Mouse (Mus musculus): ENCODE measurements around the gene Mak. TPM values are rescaled to one million over a fixed set of nuclear protein-coding genes. Genes with fewer than 3 reads are reported as not detected.
"Not testable (repeated sequence)": the region's sequence is repeated elsewhere in the genome, so short reads cannot be mapped to it uniquely, and the experiment has no call there.

Mak gene
- polyA plus RNA-seq, 1 experiment from 2014 or later: 1.2 TPM

DNA sequence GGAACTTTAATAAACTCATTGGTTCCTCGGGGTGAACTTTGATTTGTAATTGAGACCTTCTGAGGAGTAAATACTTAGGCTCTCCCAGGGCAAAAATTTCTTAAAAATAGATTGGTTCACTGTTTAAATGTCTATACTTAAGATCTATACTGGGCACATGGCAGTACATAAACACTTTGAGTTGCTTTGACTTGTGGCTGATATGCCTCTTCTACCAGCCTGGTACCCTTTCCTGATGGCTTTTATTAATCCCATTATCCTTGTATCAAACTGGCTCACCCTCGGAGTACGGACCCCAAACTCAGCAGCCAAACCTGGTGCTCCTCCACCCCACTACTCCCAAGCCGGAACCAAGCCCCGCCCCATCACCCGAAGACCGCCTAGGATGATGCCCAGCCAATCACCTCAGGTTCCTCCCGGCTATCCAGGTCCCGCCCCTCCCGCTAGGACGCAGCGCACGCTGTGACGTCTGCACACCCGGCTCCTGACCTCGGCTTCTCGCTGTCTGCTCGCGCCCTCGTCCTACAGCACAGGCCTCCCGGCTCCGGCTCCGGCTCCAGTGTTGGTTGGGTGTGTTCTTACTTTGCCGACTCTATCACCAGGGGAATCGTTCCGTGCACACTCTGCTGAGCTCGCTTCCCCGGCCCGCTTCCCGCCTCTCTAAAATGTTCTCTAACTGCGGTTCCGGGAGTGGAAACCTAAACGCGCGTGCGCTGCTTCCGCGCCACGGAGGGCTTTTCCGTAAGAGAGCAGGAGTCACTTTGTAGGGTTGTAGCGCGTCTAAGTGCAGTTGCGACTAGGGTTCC lies 63.5 kb downstream of the Mak start, which contains the start of gene Tmem14c:
Gene Tmem14c (plus strand): TSS at position 464 of the 806 bp plus-strand sequence.
- Histone ChIP-seq H3K27ac (ENCODE audit: low read depth, low read length) (peak within 1 kb of the TSS; percentile 94), H3K36me3 (ENCODE audit: control insufficient read depth, insufficient read depth, low read length) (peaks cover 44% of the 10 kb centered on the region), H3K9ac (ENCODE audit: low read depth, low read length) (peak within 1 kb of the TSS; percentile 75), H3K9me3 (ENCODE audit: control insufficient read depth, low read length) (no peaks in the 10 kb centered on the region), H3K27me3 (ENCODE audit: control insufficient read depth, insufficient read depth, low read length) (no peaks in the 10 kb centered on the region), H3K4me3 (ENCODE audit: low read length) (peak within 1 kb of the TSS; percentile 69), H3K4me2 (replicated peaks; ENCODE audit: low read depth, low read length) (peak within 1 kb of the TSS; percentile 78), H3K4me1 (ENCODE audit: control insufficient read depth, insufficient read depth, low read length) (peaks cover 9% of the 10 kb centered on the region)
- under 1% methylated on average over 43 of the region's 43 CpGs for WGBS
- peak; percentile 99 for ATAC-seq (ENCODE audit: low FRiP score, low TSS enrichment)

DNA sequence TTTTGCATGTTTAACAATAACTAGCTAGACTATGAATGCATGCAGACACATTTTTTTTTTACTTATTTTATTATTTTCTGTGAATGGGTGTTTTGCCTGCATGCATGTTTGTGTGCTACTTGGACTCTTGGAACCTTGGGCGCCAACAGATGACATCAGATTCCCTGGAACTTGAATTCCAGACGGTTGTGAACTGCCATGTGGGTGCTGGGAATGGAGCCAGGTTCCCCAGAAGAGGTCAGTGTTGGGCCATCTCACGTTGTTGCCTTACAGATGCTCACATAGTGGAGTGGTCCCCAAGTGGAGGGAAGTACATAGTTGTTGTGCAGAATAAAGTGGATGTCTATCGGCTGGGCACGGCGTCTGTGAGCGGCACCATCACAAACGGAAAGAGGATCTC lies 70.6 kb downstream of the Mak start:
- Histone ChIP-seq H3K27ac (ENCODE audit: low read depth, low read length) (no peak overlapping the region), H3K36me3 (ENCODE audit: control insufficient read depth, insufficient read depth, low read length) (peaks cover 87% of the 10 kb centered on the region), H3K4me1 (ENCODE audit: control insufficient read depth, insufficient read depth, low read length) (no peaks in the 10 kb centered on the region), H3K9me3 (ENCODE audit: control insufficient read depth, low read length) (no peaks in the 10 kb centered on the region), H3K4me3 (ENCODE audit: low read length) (no peak overlapping the region), H3K4me2 (replicated peaks; ENCODE audit: low read depth, low read length) (no peak overlapping the region), H3K9ac (ENCODE audit: low read depth, low read length) (no peak overlapping the region), H3K27me3 (ENCODE audit: control insufficient read depth, insufficient read depth, low read length) (no peaks in the 10 kb centered on the region)
- ATAC-seq (ENCODE audit: low FRiP score, low TSS enrichment): no peak
- 85% methylated on average over 8 of the region's 8 CpGs for whole genome bisulfite sequencing

DNA sequence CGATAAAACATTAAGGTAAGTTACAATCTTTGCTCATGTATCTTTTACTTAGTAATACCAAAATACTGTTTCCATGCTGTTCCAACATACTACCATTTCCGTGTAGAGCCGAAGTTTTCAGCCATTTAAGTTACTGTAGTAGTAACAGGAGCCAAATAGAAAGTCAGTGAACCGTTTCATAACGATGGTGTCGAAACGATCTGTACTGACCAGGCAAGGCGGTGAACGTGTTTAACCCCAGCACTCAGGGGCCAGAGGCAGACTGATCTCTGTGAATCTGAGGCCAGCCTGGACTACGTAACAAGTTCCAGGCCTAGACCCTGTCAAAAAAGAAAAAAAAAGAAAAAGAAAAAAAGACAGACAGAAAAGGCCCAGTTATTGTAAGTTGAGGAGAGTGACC lies 71.2 kb downstream of the Mak start:
- Histone ChIP-seq H3K4me3 (ENCODE audit: low read length) (no peak overlapping the region), H3K9ac (ENCODE audit: low read depth, low read length) (no peak overlapping the region), H3K27ac (ENCODE audit: low read depth, low read length) (no peak overlapping the region), H3K36me3 (ENCODE audit: control insufficient read depth, insufficient read depth, low read length) (peaks cover 87% of the 10 kb centered on the region), H3K4me2 (replicated peaks; ENCODE audit: low read depth, low read length) (no peak overlapping the region), H3K4me1 (ENCODE audit: control insufficient read depth, insufficient read depth, low read length) (no peaks in the 10 kb centered on the region), H3K9me3 (ENCODE audit: control insufficient read depth, low read length) (no peaks in the 10 kb centered on the region), H3K27me3 (ENCODE audit: control insufficient read depth, insufficient read depth, low read length) (no peaks in the 10 kb centered on the region)
- 82% methylated on average over 10 of the region's 10 CpGs for WGBS
- no peak for ATAC-seq (ENCODE audit: low FRiP score, low TSS enrichment)

DNA sequence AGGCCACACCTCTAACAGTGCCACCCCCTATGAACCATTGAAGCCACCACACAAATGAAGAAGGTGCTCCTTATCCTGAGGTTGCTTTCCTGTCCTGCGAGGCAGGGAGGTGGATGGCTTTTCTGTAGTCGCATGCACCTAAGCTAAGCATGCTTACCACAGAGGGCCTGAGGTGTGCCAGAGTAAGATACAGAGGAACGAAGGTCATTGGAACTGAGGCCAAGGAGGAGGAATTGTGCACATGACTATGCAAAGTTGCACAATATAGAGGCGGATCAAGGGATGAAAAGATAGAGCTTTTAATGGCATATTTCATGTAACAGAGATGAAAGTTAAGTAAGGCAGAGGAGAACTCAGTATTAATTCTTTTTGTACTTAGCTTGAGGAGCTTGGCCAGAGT lies 73.3 kb downstream of the Mak start:
- H3K4me1 ChIP-seq (ENCODE audit: control insufficient read depth, insufficient read depth, low read length): peaks cover 5% of the 10 kb centered on the region
- no peak overlapping the region for H3K4me2 ChIP-seq (replicated peaks; ENCODE audit: low read depth, low read length)
- no peaks in the 10 kb centered on the region for H3K27me3 ChIP-seq (ENCODE audit: control insufficient read depth, insufficient read depth, low read length)
- no peak overlapping the region for H3K4me3 ChIP-seq (ENCODE audit: low read length)
- H3K9ac ChIP-seq (ENCODE audit: low read depth, low read length): no peak overlapping the region
- H3K27ac ChIP-seq (ENCODE audit: low read depth, low read length): no peak overlapping the region
- H3K9me3 ChIP-seq (ENCODE audit: control insufficient read depth, low read length): no peaks in the 10 kb centered on the region
- peaks cover 70% of the 10 kb centered on the region for H3K36me3 ChIP-seq (ENCODE audit: control insufficient read depth, insufficient read depth, low read length)
- WGBS: 93% methylated on average over 4 of the region's 4 CpGs
- ATAC-seq (ENCODE audit: low FRiP score, low TSS enrichment): no peak

DNA sequence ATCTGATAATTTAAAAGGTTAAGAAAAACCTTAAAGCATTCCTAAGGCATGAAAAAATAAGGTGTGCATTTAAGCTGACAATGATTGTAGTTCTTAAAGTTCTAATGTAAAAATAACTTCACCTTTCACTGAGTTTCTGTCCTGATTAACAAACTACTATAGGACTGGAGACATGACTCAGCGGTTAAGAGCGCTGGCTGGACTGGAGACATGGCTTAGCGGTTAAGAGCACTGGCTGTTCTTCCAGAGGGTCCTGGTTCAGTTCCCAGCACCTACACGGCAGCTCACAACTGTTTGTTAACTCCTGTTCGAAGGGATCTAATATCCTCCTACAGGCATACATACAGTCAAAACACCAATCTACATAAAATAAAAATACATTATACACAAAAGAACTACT lies 77.5 kb downstream of the Mak start:
- Histone ChIP-seq H3K4me2 (replicated peaks; ENCODE audit: low read depth, low read length) (peak overlapping the region; percentile 82), H3K4me1 (ENCODE audit: control insufficient read depth, insufficient read depth, low read length) (peaks cover 8% of the 10 kb centered on the region), H3K9me3 (ENCODE audit: control insufficient read depth, low read length) (no peaks in the 10 kb centered on the region), H3K27ac (ENCODE audit: low read depth, low read length) (no peak overlapping the region), H3K36me3 (ENCODE audit: control insufficient read depth, insufficient read depth, low read length) (peaks cover 27% of the 10 kb centered on the region), H3K4me3 (ENCODE audit: low read length) (peak overlapping the region; percentile 80), H3K9ac (ENCODE audit: low read depth, low read length) (peak overlapping the region; percentile 31; the same call in 1 of the 2 replicates), H3K27me3 (ENCODE audit: control insufficient read depth, insufficient read depth, low read length) (no peaks in the 10 kb centered on the region)
- ATAC-seq (ENCODE audit: low FRiP score, low TSS enrichment): no peak
- WGBS: 82% methylated on average over 5 of the region's 5 CpGs

DNA sequence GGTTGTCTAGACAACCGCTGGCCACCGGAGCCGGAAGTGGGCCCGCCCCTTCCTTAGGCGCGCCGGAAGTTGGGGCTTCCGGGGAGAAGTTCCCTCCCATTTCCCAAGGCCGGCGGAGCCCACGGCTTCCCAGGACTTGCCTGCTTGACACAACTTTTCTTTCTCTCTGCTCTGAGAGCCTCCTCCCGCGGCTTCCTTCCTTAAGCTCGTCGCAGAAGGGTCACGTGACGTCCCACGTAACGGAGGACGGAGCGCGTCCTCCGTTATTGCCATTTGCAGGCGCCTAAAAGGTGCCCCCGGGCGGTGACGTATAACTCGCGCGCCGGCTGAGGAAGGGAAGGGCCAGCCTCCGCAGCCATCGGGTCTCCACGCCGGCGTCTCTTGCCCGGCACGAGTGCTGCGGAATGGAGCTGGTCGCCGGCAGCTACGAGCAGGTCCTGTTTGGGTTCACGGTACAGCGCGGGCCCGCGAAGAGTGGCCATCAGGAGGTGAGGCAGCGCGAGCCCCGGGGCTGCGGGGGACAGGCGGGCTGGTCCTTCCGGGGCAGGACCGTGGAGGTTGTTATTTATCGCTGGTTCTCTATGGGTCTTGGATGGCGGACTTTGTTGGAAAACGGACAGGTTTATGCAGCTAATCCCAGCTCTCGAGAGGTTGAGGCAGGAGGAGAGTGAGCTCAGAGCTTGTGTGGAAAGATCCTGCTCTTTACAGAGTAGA lies 78.4 kb downstream of the Mak start, which contains the start of gene Pak1ip1:
Gene Pak1ip1 (plus strand): TSS at position 98 of the 714 bp plus-strand sequence.
- Histone ChIP-seq H3K36me3 (ENCODE audit: control insufficient read depth, insufficient read depth, low read length) (peaks cover 18% of the 10 kb centered on the region), H3K9ac (ENCODE audit: low read depth, low read length) (peak within 1 kb of the TSS; percentile 92), H3K9me3 (ENCODE audit: control insufficient read depth, low read length) (no peaks in the 10 kb centered on the region), H3K27me3 (ENCODE audit: control insufficient read depth, insufficient read depth, low read length) (no peaks in the 10 kb centered on the region), H3K4me1 (ENCODE audit: control insufficient read depth, insufficient read depth, low read length) (peaks cover 8% of the 10 kb centered on the region), H3K4me3 (ENCODE audit: low read length) (peak within 1 kb of the TSS; percentile 80), H3K4me2 (replicated peaks; ENCODE audit: low read depth, low read length) (peak within 1 kb of the TSS; percentile 82), H3K27ac (ENCODE audit: low read depth, low read length) (peak within 1 kb of the TSS; percentile 98)
- WGBS: under 1% methylated on average over 58 of the region's 58 CpGs
- peak; percentile 94 for ATAC-seq (ENCODE audit: low FRiP score, low TSS enrichment)

DNA sequence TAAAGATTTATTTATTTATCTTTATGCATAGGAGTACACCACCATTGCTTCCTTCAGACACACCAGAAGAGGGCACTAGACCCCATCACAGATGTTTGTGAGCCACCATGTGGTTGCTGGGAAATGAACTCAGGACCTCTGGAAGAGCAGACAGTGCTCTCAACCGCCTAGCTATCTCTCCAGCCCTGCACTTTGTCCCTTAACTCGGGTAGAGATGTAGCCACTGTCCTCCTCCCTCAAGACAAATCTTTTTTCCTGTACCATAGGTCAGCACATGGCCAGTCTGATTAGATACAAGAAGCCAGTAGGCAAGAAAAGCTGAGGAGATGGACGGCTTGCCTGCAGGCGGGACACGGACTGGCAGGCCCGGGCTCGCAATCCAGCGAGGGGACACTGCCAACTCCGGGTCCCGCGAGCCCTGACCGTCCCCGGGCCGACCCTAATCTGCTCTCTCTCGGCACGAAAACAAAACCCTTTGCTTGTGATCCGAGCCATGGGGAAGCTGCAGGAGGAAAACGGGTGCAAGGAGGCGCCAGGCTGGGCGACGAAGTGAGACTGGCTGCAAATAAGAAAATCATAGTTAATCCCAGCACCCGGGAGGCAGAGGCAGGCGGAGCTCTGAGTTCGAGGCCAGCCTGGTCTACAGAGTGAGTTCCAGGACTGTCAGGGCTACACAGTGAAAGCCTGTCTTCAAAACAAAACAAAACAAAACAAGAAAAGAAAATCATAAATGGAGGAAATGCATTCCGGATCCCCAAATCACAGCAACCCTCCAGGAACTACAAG lies 79.2 kb downstream of the Mak start:
- Histone ChIP-seq H3K36me3 (ENCODE audit: control insufficient read depth, insufficient read depth, low read length) (peaks cover 11% of the 10 kb centered on the region), H3K27ac (ENCODE audit: low read depth, low read length) (peak overlapping the region; percentile 98), H3K4me3 (ENCODE audit: low read length) (peak overlapping the region; percentile 80), H3K9ac (ENCODE audit: low read depth, low read length) (peak overlapping the region; percentile 92), H3K4me1 (ENCODE audit: control insufficient read depth, insufficient read depth, low read length) (peaks cover 8% of the 10 kb centered on the region), H3K9me3 (ENCODE audit: control insufficient read depth, low read length) (no peaks in the 10 kb centered on the region), H3K4me2 (replicated peaks; ENCODE audit: low read depth, low read length) (peak overlapping the region; percentile 82), H3K27me3 (ENCODE audit: control insufficient read depth, insufficient read depth, low read length) (no peaks in the 10 kb centered on the region)
- 1% methylated on average over 25 of the region's 25 CpGs for WGBS
- peak; percentile 68 for ATAC-seq (ENCODE audit: low FRiP score, low TSS enrichment)

DNA sequence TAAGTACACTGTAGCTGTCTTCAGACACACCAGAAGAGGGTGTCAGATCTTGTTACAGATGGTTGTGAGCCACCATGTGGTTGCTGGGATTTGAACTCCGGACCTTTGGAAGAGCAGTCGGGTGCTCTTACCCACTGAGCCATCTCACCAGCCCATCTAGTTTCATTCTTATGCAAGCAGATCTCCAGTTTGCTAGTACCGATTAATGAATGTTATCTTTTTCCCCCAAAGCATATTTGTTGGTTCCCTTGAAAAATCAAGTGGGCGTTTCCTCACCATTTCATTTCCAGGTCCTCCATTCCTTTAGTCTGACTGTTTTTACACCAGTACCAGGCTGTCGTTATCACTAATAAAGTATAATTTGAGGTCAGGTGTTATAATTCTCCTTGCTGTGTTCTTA lies 81.0 kb downstream of the Mak start:
- not testable (repeated sequence) for H3K4me1 ChIP-seq (ENCODE audit: control insufficient read depth, insufficient read depth, low read length); H3K36me3 ChIP-seq (ENCODE audit: control insufficient read depth, insufficient read depth, low read length); ATAC-seq (ENCODE audit: low FRiP score, low TSS enrichment); H3K4me2 ChIP-seq (replicated peaks; ENCODE audit: low read depth, low read length); H3K27me3 ChIP-seq (ENCODE audit: control insufficient read depth, insufficient read depth, low read length); H3K9me3 ChIP-seq (ENCODE audit: control insufficient read depth, low read length); H3K9ac ChIP-seq (ENCODE audit: low read depth, low read length); H3K4me3 ChIP-seq (ENCODE audit: low read length); H3K27ac ChIP-seq (ENCODE audit: low read depth, low read length)
- WGBS: 94% methylated on average over 5 of the region's 5 CpGs

All from kidney, embryonic 14.5 days (tissue).